19 mouse cellular contexts compared by ENCODE assay signal in genomic region chr10:83852806-83853205, GRCm38 (mm10).
DNase-seq lines count a peak whose midpoint lies in the region; ATAC-seq lines count a peak whose summit lies in the region.
"Had no signal": no experiment of that assay in that cellular context is flagged by ENCODE, and none has a peak within 500 bp of the region (broad histone marks: within the 10 kb centered on the region; RNA-seq: fewer than 3 reads in every experiment).

No protein-coding gene starts in this region.

- H3K27ac ChIP-seq in midbrain, embryonic 12.5 days (replicated peaks): 0 out of 2 replicates have a peak overlapping the region, but pooled peaks have one; percentile 15
- H3K27ac ChIP-seq in midbrain, embryonic 14.5 days (replicated peaks; ENCODE audit: low read depth, low read length): no peak overlapping the region
- peak overlapping the region; percentile 74 for H3K27ac ChIP-seq in lung, embryonic 16.5 days (ENCODE audit: low read length)
- H3K27ac ChIP-seq: embryonic facial prominence, embryonic 15.5 days; forebrain, embryonic 10.5 days; gastrocnemius, adult 2 months; hindbrain, embryonic 10.5 days had no signal

- no peak overlapping the region for H3K4me2 ChIP-seq in midbrain, embryonic 12.5 days (replicated peaks)
- no peak overlapping the region for H3K4me2 ChIP-seq in midbrain, embryonic 14.5 days (ENCODE audit: low read length)
- H3K4me2 ChIP-seq in lung, embryonic 16.5 days (ENCODE audit: low read depth, low read length): no peak overlapping the region
- H3K4me2 ChIP-seq: embryonic facial prominence, embryonic 15.5 days; heart, embryonic 12.5 days had no signal

- no peaks in the 10 kb centered on the region for H3K36me3 ChIP-seq in midbrain, embryonic 12.5 days
- H3K36me3 ChIP-seq in midbrain, embryonic 14.5 days (ENCODE audit: control insufficient read depth, insufficient read depth, low read length): no peaks in the 10 kb centered on the region
- H3K36me3 ChIP-seq in lung, embryonic 16.5 days (ENCODE audit: control insufficient read depth, insufficient read depth, low read length): no peaks in the 10 kb centered on the region
- H3K36me3 ChIP-seq: embryonic facial prominence, embryonic 15.5 days; forebrain, embryonic 10.5 days; heart, embryonic 12.5 days; hindbrain, embryonic 10.5 days had no signal

- H3K4me1 ChIP-seq in midbrain, embryonic 12.5 days: no peaks in the 10 kb centered on the region
- H3K4me1 ChIP-seq in midbrain, embryonic 14.5 days (ENCODE audit: control insufficient read depth, insufficient read depth, low read length): no peaks in the 10 kb centered on the region
- H3K4me1 ChIP-seq in lung, embryonic 16.5 days (replicated peaks; ENCODE audit: control insufficient read depth, insufficient read depth, low read length): peaks cover 12% of the 10 kb centered on the region
- H3K4me1 ChIP-seq: embryonic facial prominence, embryonic 15.5 days; heart, embryonic 12.5 days had no signal

- no peak overlapping the region for H3K4me3 ChIP-seq in midbrain, embryonic 12.5 days
- H3K4me3 ChIP-seq in midbrain, embryonic 14.5 days (replicated peaks; ENCODE audit: low read depth, low read length): no peak overlapping the region
- no peak overlapping the region for H3K4me3 ChIP-seq in lung, embryonic 16.5 days (ENCODE audit: low read length)
- H3K4me3 ChIP-seq: embryonic facial prominence, embryonic 15.5 days; erythroblast, embryonic 14.5 days; forebrain, embryonic 10.5 days; gastrocnemius, adult 2 months; heart, embryonic 12.5 days; hindbrain, embryonic 10.5 days had no signal

- H3K27me3 ChIP-seq in midbrain, embryonic 12.5 days: no peaks in the 10 kb centered on the region
- no peaks in the 10 kb centered on the region for H3K27me3 ChIP-seq in midbrain, embryonic 14.5 days (ENCODE audit: control insufficient read depth, insufficient read depth, low read length)
- H3K27me3 ChIP-seq in lung, embryonic 16.5 days (ENCODE audit: control insufficient read depth, insufficient read depth, low read depth, low read length): no peaks in the 10 kb centered on the region
- H3K27me3 ChIP-seq: embryonic facial prominence, embryonic 15.5 days; heart, embryonic 12.5 days had no signal

- H3K9me3 ChIP-seq in midbrain, embryonic 12.5 days: no peaks in the 10 kb centered on the region
- H3K9me3 ChIP-seq in midbrain, embryonic 14.5 days (ENCODE audit: control insufficient read depth, low read length): no peaks in the 10 kb centered on the region
- H3K9me3 ChIP-seq in lung, embryonic 16.5 days (ENCODE audit: control insufficient read depth, low read length): no peaks in the 10 kb centered on the region
- H3K9me3 ChIP-seq: embryonic facial prominence, embryonic 15.5 days; forebrain, embryonic 10.5 days; heart, embryonic 12.5 days; hindbrain, embryonic 10.5 days had no signal

- no peak for DNase-seq in midbrain, embryonic 14.5 days
- DNase-seq in lung, postnatal 10 days: peak; percentile 27
- DNase-seq in cerebellum, postnatal 14 days: no peak
- DNase-seq: adrenal gland, adult 8-10 months; adrenal gland, postnatal 36 days; cerebellum, adult 2 months; cerebellum, postnatal 10 days; embryo, embryonic 11 days; gastrocnemius, adult 2 months; gastrocnemius, postnatal 25 days had no signal

- no peak for ATAC-seq in midbrain, embryonic 12.5 days (ENCODE audit: low FRiP score, low read depth)
- ATAC-seq in midbrain, embryonic 14.5 days (ENCODE audit: low FRiP score, low TSS enrichment): no peak
- ATAC-seq in lung, embryonic 16.5 days (ENCODE audit: low read depth): peak; percentile 71; the same call in 1 of the 2 replicates
- ATAC-seq in monocyte, adult 5-6 weeks (replicated peaks; ENCODE audit: insufficient number of reproducible peaks, low FRiP score, low TSS enrichment, poor library complexity, severe bottlenecking): no peak
- ATAC-seq: forebrain, embryonic 14.5 days had no signal

- WGBS in midbrain, embryonic 12.5 days: 64% methylated on average over 3 of the region's 3 CpGs
- 70% methylated on average over 3 of the region's 3 CpGs for WGBS in midbrain, embryonic 14.5 days
- WGBS in lung, embryonic 16.5 days: 23% methylated on average over 3 of the region's 3 CpGs

- H3K9ac ChIP-seq in midbrain, embryonic 12.5 days (replicated peaks): no peak overlapping the region
- H3K9ac ChIP-seq in midbrain, embryonic 14.5 days (replicated peaks; ENCODE audit: low read length): no peak overlapping the region
- H3K9ac ChIP-seq in lung, embryonic 16.5 days (ENCODE audit: low read length): no peak overlapping the region; the same call in 1 of the 2 replicates
- H3K9ac ChIP-seq: embryonic facial prominence, embryonic 15.5 days; heart, embryonic 12.5 days had no signal
